Mouse (Mus musculus) left cerebral cortex, adult 11 months (tissue): Measurements from ENCODE around the gene Nfya.
"Not testable (repeated sequence)": the region's sequence is repeated elsewhere in the genome, so short reads cannot be mapped to it uniquely, and the experiment has no call there.

Source experiments
- DNase-seq: peaks from one replicate; pipeline ENCODE4 v3.0.0; 2022; ENCODE audit warnings: low spot score

Gene Nfya

GRCm38 (mm10) chr17:48391446-48391845, 18.3 kb downstream of the Nfya start:
- no peak for DNase-seq

- DNase-seq, result no peak
Measured at GRCm38 (mm10) chr17:48389442-48389841, 20.3 kb downstream of the Nfya start.

- DNase-seq, result no peak
Measured at GRCm38 (mm10) chr17:48388666-48389065, 21.0 kb downstream of the Nfya start.

GRCm38 (mm10) chr17:48385786-48386461, 23.8 kb downstream of the Nfya start:
- no peak for DNase-seq

- DNase-seq, result no peak
Measured at GRCm38 (mm10) chr17:48379050-48379449, 30.7 kb downstream of the Nfya start.

- DNase-seq, result no peak
Measured at GRCm38 (mm10) chr17:48376102-48376501, 33.6 kb downstream of the Nfya start.

GRCm38 (mm10) chr17:48372987-48373386, 36.7 kb downstream of the Nfya start:
- DNase-seq, result peak; percentile 33

GRCm38 (mm10) chr17:48371621-48372020, 38.1 kb downstream of the Nfya start:
- DNase-seq, result no peak

GRCm38 (mm10) chr17:48366806-48367205, 42.9 kb downstream of the Nfya start:
- no peak for DNase-seq

- no peak for DNase-seq
Measured at GRCm38 (mm10) chr17:48365511-48366155, 44.1 kb downstream of the Nfya start.

- no peak for DNase-seq
Measured at GRCm38 (mm10) chr17:48363421-48363965, 46.2 kb downstream of the Nfya start.

GRCm38 (mm10) chr17:48362966-48363365, 46.7 kb downstream of the Nfya start:
- DNase-seq, result no peak

- DNase-seq, result no peak
Measured at GRCm38 (mm10) chr17:48362346-48362745, 47.4 kb downstream of the Nfya start.

GRCm38 (mm10) chr17:48360462-48360861, 49.2 kb downstream of the Nfya start:
- DNase-seq, result no peak

- DNase-seq, result no peak
Measured at GRCm38 (mm10) chr17:48359616-48360015, 50.1 kb downstream of the Nfya start, which contains the start of gene Treml1. Gene Treml1 (plus strand): TSS chr17:48359916.

GRCm38 (mm10) chr17:48357892-48358291, 51.8 kb downstream of the Nfya start:
- no peak for DNase-seq

GRCm38 (mm10) chr17:48355822-48356221, 53.9 kb downstream of the Nfya start:
- DNase-seq, result no peak

- not testable (repeated sequence) for DNase-seq
Measured at GRCm38 (mm10) chr17:48352976-48353375, 56.7 kb downstream of the Nfya start.

- no peak for DNase-seq
Measured at GRCm38 (mm10) chr17:48350681-48351193, 59.0 kb downstream of the Nfya start.

- DNase-seq, result no peak
Measured at GRCm38 (mm10) chr17:48347287-48347686, 62.4 kb downstream of the Nfya start.

- DNase-seq, result no peak
Measured at GRCm38 (mm10) chr17:48346834-48347233, 62.9 kb downstream of the Nfya start.

GRCm38 (mm10) chr17:48346231-48346630, 63.5 kb downstream of the Nfya start, which contains the start of gene Trem2:
Gene Trem2 (plus strand): TSS chr17:48346401.
- no peak for DNase-seq

- DNase-seq, result no peak
Measured at GRCm38 (mm10) chr17:48345824-48346223, 63.9 kb downstream of the Nfya start.
